Mouse (Mus musculus) kidney, postnatal 4 days (tissue): ENCODE measurements around the gene Slc44a3.

ENCODE experiments used
- DNase-seq, 2 experiments: peaks; one replicate each; pipeline ENCODE4 v3.0.0; 2021; ENCODE audit warnings: mixed read lengths in 2 of 2

Gene Slc44a3

DNA sequence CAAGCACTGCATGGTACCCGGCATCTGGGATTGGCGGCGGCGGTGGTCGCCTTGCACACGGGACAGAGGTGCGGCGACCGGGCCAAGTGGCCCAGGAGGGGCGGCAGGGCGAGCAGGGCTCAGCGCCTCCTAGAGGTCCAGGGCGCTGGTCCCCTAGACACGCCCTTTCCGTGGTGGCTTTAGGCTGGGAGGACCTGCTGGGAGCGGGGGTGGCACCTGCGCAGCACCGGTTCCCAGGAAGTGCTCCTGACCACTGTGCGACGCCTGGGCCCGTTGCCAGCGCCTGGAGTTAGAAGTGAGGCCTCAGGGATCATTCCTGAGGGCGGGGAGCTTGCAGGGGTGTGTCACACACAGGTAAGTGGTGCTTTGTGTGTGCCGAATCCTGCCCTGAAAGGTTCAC lies at the start of gene Slc44a3:
Gene Slc44a3 (minus strand): TSS at position 229 of the 400 bp plus-strand sequence.
- peak; percentile 78 to 88 for DNase-seq

DNA sequence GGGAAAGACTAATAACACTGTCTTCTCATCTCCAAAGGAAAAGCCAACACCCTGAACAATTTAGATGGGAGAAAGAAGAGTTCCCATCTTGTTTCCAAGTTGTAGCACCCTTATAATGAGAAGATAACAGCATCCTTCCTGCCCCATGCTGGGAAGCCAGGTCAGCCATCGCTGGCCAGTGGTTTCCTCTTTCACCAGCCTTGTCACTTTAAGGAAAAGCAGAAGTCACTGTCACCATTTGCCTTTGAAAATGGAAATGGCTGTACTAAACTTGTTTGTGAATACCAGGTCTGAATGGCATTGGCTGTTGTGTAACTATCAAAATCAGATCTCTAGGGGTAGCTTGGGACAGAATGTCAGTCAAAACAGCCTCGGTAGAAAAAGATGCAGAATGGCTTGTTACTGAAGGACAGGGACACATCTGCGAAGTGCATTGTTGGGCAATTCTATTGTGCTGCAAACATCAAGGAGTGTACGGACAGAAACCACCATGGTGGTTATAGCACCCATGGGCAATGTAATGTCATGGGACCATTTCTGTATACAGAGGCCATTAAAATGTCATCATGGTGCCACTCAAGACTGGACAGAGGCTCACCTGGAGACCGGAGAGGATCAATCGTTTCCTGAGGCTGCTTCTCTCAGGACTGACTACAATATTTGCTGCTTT lies 47.8 kb upstream of the Slc44a3 start:
- no peak for DNase-seq

DNA sequence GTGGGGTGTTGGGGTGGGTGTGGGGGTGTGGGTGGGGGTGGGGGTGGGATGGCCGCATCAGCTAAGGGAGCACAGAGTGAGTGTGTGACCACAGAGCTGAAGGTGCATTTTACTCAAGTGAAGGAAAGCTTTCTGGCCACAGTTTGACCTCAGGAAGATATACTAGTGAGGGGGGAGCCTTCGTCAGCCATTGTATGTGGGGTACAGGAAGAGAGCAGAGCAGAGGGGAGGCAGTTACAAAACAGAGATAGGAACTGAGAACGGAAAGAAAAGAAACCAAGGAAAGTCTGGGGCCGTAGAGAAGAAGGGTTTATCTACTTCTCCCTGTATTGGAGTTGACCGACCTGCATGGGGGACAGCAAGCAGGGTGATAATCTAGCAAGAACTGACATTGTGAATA lies 47.2 kb upstream of the Slc44a3 start:
- no peak for DNase-seq

DNA sequence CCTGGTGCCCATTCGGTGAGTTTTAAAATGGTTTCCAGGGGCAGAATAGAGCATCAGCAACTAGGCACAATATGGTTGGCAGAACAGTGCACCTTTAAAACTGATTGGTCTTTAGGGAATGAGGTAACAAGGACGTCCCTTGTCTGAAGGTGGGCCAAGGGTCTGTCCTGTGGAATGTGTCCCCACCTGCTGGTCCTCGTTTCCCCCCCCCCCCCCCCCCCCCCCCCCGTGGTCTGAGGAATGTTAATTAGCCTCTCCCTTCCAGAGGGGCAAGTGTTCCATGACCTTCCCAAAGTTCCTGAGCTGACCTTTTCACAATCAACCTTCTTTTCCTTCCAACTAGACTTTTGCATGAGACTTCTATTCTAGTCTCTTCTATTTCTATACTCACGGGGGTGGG lies 46.5 kb upstream of the Slc44a3 start:
- DNase-seq = no peak

DNA sequence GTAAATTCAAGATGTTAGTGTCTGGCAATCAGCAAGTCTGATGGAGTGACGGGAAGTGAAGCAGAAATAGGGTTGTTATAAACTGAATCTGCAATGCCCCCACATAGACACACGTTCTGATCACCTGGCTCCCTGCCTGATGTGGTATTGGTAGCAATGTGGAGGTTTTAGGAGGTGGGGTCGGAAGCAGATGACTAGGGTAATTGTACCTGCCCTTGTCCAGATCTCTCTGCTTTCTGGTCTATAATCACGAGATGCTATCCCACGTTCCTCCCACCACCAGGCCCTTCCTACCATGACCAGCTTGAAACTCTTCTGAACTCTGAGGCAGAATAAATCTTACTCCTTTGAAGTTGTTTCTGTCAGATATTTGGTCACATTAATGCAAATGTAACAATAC lies 45.4 kb upstream of the Slc44a3 start:
- DNase-seq = no peak

DNA sequence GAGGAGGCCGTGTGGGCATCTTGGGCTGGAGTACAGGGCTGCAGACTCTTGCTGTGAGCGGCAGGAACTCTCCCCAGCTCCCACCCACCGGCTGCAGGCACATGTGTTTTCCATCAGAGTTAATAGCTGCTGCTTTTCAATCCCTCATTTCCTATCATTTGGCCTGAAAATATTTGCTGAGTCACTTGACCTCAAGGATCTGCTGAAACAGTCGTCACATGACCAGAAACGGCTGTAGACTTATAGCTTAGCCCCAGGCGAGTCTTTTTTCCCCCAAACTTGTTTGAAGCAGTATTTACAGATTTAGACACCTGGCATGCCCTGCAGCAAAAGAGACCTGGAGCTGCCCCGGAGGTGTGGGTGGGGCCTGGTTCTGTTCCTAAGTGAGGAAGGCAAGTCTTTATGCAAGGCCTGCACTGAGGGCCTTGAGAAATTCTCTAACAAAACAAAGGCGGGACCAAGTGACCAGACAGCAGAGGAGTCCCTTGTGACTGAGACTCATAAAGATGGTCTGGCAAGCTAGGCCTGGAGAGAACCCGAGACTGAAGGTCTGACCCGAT lies 44.9 kb upstream of the Slc44a3 start:
- peak; percentile 68 to 75 for DNase-seq

DNA sequence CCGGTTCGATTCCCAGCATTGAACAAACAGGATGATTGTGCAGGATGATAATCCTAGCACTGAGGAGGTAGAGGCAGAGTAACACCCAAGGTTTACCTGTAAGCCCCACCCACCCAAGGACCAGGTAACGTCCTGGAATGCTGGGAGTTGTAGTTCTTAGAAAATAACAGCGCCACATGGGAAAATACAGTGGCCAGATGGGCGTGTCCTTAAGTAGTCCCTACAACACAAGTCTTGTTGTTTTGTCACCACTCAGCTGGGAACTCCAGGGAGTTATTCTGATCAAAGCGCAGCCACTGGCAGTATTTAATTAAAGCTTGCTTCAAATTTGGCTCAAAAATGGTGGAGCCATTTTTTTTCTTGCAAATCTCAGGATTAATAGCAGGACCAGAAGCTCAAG lies 44.2 kb upstream of the Slc44a3 start:
- DNase-seq = no peak

DNA sequence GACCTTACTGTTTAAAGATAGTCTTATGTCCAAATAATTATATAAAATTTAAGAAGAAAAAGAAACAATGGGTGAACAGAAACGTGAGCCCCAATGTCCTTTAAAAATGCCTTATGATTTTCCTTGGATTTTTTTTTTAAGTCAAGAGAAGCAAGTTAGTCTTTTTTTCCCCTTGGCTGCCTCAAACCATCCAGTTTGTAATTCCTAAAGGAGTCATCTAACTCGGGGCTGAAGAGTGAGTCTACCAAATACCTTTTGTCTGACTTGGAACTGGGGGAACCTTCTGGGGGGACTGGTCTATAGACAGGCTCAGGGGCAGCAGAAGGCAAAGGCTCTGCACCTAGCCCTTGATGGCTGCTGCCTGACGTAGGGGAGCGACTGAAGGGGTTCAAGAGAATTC lies 42.2 kb upstream of the Slc44a3 start:
- no peak for DNase-seq

DNA sequence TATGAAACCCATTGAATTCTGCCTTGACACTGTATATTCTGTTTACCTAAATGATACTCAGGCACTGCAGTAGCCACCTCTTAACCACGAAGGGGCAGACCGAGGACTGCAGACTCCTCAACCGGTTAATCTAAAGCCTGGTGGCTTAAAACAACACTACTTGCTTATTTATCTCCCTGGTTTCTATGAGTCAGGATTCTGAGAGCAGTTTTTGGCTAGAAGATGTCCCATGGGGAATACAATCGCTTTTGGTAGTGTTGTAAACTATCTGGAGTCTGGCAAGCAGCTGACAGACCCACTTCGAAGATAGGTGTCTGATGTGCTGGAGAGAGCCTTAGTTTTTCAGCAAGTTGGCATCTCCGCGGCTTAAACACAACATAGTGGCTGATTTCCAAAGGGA lies 41.7 kb upstream of the Slc44a3 start:
- DNase-seq = peak in 1 of 2 experiments; percentile 17

DNA sequence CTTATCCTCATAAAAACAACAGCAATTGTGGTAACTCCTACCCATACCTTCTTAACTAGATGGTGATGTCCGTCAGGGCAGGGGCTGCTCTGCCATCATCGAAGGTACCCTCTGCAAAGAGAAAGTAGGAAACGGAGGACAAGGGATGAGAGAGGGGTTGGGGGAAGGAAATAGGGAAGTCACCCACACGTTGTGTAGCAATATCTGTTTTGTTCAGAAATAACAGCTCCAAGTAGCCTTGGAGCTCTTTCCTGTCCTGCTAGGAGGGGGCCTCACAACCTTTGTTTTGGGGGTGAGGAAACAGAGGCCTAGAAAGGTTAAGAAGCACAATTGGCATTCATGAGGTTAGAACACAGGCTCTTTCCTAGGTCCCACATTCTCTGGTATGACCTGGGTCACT lies 39.3 kb upstream of the Slc44a3 start:
- DNase-seq = no peak

DNA sequence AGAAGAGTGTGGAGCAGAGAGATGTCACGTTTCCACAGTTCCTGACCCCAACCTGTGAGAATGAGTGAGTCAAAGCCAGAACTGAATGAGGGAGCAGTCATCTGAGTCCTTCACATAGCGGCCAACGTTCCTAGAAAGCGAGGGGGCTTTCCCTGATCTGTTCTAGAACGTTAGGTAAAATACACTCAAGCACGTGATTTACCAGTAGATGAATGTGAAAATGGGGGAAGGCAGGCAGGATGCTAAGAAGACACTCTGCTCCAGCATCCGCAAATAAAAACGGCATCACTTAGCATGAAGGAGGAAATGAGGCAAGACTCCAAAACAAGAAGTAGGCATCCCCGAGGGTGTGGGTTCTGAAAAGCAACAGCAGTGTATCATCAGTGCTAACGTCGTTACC lies 38.4 kb upstream of the Slc44a3 start:
- no peak for DNase-seq

DNA sequence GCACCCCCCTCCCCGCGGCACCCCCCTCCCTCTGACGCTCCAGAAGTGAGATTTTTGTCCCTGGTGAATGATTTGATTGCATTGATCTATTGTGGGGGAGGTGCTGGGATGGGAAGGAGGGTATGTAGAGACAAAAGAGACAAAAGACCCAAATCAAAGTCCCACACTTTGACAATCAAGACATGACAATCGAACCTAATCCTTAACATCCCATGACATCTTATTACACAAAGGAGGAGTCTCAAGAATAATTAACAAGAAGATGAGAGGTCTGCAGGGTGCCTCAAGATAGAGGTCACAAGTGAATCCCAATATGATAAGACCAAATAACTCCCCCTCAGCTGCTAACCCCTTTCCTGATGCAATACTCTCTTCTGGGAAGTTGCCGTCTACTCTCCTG lies 37.6 kb upstream of the Slc44a3 start:
- DNase-seq = no peak

DNA sequence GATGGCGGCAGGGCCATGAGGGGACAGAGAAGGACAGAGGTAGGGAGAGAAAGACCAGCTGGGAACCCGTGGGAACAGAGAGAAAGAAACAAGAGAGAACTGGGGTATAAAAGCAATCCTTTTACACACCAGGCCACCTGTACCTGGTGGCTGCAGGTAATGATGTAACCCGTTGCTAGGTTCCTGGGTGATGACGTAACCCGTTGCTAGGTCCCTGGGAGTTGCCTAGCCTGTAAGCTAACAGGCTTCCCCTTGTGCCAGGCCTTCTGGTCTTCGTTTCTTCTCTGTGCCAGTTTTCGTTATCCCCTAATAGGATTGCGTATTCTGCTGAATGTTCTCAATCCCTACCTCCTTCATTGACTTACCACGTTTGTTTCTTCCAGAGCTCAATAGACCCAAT lies 36.8 kb upstream of the Slc44a3 start:
- no peak for DNase-seq

DNA sequence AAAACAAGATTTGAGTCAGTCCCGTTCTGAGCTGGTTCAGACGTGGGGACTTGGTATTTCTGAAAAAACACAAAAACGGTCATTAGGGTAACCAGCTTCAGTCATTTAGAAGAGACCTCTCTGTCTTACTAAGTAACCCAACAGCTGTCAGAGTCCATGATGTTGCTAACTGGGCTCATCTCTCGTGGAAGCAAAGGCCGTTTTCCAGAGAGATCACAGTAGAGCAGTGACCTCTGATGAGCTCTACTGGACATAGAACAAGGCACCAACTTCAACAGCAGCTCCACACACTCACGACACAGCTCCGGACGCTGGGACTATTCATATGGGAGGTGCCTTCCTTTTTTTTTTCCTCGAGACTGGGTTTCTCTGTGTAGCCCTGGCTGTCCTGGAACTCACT lies 35.7 kb upstream of the Slc44a3 start:
- DNase-seq = no peak

DNA sequence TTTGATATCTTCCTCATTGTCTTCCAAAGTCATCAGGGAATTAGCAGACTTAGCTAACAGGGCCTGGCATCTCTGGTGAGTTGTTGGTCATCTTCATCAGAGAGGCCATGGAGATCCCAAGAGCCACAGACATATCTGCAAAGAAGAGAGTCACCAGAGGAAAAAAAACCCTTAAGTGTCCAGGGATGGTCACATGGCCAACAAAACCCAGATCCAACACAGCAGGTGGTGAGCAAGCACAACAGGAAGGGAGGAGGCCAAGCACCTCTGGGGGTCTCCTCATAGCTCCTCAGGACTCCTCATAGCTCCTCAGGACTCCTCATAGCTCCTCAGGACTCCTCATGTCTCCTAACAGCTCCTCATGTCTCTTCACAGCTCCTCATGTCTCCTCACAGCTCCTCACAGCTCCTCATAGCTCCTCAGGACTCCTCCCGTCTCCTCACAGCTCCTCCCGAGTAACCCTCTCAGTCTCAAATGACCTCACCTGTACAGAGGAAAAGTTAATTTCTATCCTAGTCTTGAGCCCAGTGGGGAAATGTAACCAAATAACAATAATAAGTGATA lies 35.2 kb upstream of the Slc44a3 start:
- no peak for DNase-seq

DNA sequence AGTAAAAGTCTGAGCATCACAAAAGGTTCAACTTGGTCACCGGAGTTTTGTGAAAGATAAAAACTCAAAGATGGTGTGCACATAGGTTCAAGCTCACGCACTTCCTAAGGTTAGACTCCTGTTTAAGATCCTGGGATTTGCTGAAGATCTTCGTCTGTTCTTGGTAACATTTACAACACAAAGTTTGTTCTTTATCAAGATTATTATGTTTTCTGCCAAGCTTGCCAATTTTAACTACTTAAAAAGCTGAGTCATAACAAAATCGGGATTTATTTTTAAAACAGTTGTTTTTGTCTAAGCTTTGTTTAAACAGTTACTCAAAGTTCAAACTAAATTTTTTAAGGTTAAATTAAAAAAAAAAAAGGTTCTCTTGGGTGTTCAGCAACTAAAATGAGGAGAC lies 34.7 kb upstream of the Slc44a3 start:
- DNase-seq = no peak

DNA sequence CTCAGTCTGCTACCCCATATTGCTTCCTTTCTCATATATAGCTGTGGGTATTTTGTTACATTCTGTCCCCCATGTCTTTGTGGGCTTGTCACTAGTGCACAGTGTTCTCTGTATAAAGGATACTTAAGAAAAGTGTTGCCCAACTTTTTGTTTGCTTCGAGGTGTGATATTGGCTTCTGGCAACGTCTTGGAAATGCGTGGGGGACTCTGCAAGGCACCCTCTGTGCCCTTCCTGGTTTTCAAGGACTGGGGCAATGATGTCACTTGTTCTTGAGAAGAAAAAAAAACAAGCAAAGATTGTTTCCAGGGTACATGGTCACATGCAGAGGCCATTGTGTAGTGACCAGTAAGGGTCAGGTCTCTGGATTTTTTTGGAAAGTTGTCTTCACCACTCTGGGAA lies 29.6 kb upstream of the Slc44a3 start:
- DNase-seq = no peak

DNA sequence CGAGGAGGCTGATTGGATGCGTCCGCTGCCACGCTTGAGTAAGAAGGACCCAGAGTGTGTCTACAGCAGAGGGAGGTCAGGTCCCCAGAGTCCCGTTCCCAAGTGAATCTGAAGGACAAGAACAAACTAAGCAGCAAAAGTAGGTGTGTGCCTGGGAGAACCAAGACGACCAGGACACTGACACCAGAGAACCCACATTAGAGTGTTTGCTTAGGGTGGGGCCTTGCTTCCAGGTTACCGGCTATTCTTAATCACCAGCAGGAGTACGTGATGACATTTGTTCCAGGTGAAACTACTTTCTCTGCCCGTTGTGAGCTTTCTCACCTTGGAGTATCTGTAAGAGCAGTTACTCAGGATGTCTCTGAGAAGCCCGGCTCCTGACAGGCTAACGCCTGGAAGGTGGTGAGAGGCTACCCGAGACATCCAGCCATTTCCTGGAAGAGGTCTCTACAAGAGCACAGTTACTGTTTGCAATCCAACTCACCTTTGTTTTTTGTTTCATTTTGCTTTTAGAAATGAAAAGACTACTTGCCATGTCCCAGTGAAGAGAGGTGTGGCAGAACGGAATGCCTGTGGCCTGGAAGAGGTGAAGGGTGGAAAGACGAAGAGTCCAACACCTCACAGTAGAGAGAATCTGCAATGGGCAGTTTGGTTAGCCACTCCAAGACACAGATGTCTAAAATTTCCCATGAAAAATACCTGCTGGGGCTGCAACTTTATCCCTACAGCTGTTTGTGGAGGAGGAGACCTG lies 28.1 kb upstream of the Slc44a3 start:
- no peak for DNase-seq

DNA sequence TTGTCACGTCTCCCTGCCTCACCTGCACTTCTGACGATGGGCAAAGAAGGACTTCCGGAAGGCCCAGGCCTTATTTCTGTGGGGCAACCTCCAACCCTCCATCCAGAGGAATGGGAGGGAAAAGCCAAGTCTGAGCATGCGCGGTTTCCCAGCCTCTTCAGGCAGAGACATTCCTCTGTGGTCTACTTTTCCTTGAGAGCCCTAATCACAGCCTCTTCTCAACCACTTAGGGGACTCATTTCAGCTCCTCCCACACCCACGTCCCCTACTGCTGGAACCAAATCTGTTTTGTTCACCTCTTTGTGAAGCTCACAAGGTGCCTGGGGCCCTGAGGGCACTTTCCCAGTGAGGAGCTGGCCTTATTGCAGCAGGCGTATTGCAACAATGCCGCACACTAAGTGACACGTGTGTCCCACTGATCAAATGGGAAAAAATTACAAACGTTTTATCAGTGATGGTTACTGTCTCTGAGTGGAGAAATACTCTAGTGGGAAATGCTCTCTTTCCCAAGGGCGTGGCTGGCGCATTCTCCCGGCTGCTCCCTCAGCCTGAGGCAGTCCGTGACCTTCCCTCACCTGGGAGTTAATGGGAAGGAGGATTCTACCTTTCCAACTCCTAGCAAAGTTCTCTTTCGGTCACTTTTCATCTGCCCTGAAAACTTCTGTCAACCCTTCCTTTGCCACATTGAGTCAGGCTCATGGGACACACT lies 27.4 kb upstream of the Slc44a3 start:
- DNase-seq = no peak

DNA sequence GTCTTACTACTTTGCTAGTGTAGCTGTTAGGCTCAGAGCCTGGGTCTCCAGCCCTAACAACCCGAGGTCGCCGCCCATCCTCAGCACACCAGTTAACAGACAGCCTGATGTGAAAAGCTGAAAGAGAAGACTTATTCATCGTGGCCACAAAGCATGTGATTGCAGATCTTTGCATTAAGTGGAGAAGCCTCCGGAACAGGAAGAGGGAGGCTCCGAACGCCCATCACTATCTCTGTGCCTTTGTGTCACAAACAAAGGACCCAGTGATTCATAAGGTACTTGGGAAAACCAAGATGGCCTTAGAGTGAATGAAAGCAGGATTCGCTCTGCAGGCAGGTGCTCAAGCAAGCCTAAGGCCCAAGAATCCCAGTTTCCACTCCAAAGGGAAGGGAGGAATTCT lies 26.7 kb upstream of the Slc44a3 start:
- no peak for DNase-seq

DNA sequence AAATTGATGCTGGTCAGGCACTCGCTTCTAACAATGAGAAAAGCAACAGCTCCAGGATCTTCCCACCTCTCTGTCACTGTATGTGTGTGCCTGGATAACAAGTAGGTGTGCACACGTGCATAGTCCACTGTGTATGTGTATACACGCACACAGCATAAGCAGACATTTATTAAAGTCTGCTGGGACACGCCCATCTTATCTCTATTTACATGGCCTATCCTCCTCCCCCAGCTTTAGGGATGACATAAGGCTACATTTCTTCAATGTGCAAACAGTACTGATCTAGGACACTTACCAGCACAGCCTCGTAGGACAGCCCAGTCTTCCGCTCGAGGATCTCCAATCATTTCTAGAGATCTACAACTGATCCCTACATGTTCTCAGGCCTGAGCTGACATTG lies 24.1 kb upstream of the Slc44a3 start:
- no peak for DNase-seq

DNA sequence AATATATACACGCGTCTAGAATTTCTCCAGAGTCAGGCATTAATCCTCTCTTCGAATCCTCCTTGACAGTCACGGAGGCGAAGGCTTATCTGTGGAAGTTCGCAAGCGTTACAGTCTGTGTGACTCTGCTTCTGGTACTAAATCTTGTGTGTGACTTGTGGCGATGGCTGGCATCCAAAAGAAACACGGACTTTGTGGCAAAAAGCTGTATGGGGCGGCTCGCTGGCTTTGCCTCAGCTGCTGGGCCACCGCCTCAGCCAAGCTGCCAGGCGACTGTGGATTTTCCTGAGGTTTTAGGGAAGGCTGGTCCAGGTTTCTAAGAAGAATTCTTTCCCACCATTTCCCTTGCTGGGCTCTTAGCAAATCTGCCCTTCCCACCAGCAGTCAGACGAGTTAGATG lies 21.1 kb upstream of the Slc44a3 start:
- peak; percentile 46 to 54 for DNase-seq

DNA sequence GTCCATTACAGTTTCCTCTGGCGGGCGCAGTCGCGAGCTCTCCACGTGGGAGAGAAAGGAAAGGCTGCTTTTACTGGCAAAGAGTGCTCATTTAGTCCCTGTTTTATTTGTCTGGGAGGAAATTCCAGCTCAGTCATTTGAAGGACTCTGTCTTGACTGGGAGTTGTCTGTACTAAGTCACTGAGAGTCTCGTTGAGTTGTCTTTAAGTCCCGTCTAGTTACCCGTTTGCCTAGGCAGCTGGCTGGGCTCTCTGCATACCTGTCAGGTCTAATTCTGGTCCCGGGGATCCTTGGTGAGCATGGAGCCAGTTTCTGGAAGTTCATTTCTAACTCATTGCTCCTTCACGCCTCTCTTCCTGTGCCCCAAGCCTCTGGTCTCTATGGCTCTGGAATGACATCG lies 20.5 kb upstream of the Slc44a3 start:
- DNase-seq = no peak
